Mouse (Mus musculus) adrenal gland, adult (tissue): Measurements from ENCODE around the gene Itprip.

ENCODE experiments used
- DNase-seq, 2 experiments: peaks; one replicate each; pipeline ENCODE4 v3.0.0; 2022 to 2023; ENCODE audit warnings: low spot score in 1 of 2; ENCODE audit not compliant: inconsistent age in 2 of 2

Itprip gene

DNA sequence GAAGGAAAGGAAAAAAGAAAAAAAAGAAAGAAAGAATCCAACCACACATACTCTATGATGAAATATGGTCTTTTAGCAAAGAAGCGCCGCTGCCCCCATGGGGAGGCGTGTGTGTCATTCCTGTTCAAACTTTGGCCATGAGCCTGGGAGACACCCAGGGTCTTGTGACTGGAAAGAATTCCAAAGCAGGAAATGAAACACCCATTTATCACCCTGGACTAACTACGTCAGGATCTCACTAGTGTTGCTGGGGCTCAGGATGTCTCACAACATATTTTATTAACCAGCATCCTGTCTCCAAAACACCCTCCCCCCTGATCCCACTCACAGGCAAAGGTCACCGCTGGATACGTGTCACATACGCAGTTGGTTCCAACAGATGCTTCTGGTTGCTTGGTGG, 32.5 kb downstream of the Itprip start:
- DNase-seq = peak; percentile 63 to 80

DNA sequence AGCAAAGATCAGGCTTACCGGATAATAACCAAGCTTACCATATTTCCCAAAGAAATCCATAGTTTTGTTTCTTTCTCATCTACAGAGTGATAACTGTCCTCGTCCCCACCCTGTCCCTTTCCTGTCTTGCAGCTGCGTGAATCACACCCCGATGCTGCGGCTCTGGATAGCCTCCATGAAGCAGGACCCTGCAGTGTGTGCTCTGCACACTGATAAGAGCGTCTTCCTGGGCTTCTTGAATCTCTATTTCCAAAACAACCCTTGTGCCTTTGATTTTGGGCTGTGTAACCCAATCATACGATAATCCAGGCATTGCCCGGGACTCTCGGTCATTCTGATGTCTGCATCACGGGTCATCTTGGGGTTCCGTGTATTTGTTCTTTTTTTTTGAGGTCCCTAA, 33.2 kb downstream of the Itprip start:
- no peak for DNase-seq

DNA sequence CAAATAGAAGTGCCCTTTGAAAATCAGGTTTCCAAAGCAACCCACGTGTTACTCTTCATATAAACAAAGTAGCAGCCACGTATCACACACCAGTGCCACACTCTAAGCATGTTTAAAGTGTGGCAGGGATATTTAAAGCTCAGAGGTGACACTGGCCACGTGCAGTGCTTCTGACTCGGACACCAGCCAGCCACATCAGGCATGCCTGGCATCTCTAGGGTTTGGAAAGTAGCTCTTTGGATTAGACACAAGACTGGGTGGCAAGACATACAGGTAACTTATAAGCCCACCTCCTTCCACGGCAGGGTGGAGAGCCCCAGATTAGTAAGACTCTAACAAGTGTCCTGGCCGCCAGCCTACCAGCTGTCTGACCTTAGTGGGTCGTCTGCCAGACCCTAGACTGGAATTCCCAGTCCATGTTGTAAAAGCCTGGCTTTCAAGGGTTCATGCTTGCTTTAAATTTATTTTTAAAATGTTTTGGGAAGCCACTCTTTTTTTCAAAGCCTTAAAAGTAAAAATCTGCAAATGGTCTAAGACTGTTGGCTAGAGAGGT, 33.8 kb downstream of the Itprip start:
- DNase-seq = no peak

DNA sequence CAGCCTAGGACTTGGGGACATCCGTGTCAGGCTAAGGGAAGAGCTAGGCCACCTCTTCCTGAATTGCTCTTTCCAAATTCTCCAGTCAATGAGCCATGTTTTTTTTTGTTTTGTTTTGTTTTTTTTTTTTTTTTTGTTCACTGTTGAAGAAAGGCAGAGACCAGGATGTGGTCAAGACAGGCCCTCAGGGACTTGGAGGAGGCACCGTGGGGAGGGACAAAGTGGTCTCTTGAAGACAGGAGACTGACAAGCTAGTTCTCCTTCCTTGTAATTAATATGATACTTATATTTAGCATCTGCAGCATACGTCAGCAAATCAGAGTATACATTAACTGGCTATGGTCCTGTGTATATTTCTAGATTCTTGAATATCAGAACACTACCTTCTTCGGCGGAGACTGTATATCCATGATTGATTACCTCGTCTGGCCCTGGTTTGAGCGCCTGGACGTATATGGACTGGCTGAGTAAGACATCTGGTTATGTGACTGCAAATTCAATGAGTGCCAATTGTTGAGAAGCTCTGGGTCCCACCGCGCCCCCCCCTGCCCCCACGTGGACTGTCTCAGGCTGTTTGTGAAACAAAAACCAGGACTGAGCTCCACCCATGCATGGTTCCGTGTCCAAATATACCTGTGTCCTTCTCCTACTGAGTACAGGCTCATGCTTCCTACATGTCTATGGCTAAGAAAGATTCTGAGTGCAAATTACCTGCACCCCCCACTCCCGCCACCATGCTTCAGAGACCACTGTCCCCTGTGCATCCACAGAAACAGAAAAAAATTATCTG, 34.6 kb downstream of the Itprip start:
- DNase-seq = no peak

DNA sequence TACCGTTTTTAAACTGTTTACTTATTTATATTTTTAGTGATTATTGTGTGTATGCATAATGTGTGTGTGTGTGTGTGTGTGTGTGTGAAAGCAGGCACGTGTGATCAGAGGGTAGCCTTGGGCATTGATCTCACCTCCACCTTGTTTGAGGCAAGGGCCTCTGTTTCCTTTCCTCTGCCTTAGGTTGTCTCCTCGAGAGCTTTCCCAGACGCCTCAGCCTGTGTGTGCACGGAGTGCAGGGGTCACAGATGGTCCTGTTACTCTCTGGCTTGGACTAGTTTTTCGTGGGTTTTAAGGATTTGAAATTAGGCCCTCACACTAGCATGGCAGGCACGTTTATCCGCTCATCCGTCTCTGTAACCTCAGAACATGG, 36.2 kb downstream of the Itprip start:
- DNase-seq = no peak

DNA sequence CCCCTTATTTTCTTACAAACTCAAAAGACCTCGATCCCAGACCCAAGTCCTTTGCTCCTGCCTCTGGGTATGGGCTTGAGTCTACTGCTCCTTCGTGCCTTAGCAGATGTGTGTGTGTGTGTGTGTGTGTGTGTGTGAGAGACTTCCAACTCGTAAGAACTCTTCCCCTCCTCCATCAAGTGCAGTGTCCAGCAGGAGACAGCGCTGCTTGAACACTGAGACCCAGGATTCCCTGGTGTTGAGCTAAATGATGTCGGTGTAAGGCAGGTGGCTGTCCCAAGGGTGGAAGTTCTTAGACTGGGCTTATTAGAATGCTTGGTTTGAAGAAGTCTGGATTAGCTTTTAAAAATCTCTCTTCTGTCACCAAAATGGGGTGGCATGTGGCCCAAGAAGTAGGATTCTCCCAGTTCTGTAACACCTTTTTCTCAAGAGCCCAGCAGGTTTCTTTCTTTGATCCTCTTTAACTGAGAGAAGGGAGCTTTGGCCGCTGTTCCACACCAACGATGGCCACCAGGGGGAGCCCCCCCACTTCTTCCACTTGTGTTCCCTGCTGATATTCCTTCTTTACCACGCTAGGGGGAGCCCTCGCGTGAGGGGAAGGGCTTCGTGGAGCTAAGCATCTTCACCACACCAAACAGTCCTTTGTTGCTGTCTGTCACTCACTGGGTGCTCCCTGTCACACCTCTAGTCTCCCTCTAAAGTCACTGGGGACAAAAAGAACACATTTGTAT, 36.8 kb downstream of the Itprip start:
- DNase-seq = peak; percentile 77 to 91

DNA sequence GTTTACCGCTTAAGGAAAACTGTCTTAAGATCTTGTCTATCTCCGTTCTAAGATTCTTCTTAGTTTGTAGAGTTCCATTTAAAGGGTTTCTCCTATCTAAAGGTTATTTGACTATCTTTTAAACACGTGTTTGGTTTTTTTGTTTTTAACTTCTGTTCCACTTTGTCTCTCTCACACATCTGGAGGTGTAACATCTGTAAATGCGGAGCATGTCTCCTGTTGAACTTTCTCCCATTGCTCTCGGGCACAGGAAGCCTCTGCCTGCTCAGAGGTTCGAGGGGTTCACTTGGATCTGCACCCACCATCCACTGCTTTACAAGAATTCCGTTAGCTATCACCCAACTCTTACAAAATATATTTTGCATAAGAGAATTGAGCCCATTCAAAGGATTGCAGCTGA, 37.6 kb downstream of the Itprip start:
- DNase-seq = no peak

DNA sequence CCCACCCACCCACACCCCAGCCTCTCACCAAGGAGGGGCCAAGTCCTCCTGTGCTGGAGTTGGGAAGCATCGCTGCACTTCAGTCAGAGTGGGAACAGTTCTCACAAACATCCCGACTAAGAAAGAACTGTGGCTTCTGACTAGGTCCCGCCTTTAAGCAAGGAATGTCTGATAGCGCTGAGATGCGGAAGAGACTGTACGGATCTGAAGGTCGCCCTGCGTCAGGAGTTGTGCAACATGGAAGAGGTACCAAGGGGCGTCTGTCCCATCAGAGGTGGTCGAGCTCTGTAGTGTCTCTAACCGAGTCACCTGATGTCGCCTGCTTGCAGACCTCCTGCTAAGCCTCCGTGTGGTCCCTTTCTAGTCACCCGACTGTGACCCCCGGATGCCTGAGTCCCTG, 42.8 kb downstream of the Itprip start:
- no peak for DNase-seq

DNA sequence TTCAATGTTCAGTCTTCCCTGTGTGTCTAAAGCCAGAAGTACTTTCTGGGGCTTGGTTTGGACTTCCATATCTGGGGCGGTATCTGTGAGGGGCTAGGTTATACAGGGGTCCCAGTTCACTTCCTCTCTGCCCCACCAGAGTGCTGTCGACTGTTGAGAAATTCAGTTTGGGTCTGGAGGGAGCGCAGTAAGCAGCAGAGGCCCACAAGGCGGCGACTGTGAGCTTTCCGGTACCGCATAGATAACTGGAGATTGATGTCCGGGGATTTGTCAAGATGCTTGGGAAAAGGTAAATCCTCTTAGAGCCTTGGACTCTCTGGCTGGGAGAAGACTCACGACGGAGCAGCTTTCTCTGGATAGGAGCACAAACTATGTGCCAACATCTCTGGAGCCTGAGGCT, 47.6 kb downstream of the Itprip start:
- DNase-seq = no peak

DNA sequence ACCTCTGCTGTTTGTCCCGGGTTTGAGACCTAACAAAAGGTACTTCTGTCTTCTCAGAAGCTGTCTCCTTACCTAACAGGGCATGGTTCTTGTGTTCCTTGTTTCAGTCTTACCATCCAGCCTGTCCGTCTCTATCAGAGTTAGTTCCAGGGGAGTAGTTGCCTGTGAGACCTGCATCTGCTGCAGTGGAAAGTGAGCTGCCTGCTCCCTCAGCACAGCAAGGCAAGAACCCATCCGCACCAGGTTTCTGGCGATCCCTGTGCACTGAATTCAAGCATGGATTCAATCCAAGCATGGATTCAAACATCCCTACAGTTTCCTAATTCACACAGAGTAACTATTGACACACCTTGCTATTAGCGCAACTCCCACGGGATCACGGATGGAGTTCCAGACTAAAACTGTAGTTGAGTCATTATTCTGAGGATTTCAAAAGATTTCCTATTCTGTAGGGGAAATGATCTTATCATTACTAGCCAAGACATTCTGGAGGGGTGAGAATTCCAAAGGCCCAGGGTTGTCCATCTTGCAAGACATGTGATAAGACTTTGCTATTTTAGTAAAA, 48.9 kb downstream of the Itprip start:
- no peak for DNase-seq

DNA sequence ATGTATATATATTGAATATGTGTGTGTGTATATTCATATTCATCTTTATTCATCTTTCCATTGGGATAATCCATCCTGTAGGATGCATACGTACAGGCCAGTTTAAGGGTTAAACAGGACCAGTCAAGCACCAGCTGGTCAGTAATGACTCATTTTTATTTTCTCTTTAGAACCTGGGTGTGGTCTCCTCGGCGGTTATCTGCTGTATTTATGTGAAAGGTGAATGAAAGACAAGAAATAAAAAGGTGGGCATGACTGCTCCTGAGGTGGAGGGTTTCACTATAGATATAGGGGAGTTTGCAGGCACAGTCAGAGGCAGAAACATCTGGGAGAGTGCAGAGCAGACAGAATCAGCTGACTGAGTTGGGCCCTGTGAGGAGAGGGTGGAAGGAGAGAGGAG, 49.6 kb downstream of the Itprip start:
- DNase-seq = no peak

DNA sequence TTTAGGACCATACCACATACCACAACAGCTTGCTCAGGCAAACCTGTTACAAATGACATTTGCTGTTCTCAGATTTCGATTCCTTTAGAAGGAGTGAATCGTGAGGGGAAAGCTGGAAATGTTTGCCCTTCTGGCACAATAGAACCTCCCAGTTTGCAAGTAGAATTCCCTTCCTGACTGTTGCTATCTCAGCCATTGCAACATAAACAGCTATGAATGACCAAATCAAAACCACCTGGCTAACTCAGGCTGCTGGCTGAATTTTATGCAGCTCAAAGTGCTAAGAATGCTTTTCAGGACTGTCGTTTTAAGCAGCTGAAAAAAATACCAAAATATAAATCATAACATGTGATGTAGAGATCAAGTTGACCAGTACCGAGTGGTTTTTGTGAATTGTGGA, 50.1 kb downstream of the Itprip start:
- no peak for DNase-seq

DNA sequence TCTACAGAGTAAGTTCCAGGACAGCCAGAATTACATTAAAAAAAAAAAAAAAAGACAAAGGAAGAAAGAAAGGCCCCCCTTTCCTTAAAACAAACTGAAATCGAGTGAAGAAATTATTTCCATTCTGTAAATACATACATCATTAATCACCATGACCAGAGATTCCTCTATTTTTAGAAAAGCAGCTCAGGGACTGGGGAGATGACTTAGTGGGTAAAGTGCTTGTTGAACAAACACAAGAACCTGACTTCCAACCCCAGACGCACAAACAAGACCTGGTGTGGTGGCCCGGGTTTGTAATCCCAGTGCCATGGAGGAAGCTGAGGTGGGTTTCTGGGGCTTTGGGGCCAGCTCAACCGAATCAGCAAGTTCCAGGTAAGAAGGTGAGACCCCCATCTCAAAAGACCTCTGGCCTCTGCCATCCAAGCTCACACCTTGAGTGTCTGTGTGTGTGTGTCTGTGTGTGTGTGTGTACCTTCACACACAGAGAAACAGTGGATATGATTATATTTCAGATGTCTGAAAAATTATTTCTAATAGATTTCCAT, 51.4 kb downstream of the Itprip start:
- DNase-seq = no peak

DNA sequence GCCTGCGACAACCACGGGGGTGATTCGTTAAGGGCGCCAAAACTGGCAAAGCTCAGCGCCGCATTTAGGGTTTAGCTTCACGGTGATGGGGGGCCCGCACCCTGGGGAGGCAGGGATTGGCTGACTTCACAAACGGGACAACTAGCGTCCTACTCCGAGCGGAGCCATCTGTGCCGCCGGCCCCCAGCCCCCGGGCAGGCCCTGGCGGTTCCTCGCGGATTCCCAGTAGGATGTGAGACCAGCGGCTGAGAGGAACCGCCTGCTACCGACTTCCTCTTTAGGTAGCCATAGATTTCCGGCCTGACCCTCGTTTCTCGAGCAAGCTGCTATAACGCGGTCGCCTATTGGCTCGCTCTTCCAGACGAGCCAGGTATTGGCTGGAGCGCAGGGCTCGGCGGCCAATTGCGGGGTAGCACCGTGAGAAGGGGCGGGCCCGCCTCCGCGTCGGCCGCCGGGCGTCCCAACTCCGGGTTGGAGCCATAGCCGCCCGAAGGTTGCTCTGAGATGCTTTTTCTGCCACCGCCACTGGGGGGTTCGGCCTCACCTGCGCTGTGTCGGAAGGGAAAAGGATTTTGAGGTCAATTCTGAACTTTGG, 53.6 kb downstream of the Itprip start, which contains the start of gene Gsto2:
Gene Gsto2 (plus strand): TSS at position 182 of the 595 bp plus-strand sequence.
- DNase-seq = peak; percentile 96 to 97

DNA sequence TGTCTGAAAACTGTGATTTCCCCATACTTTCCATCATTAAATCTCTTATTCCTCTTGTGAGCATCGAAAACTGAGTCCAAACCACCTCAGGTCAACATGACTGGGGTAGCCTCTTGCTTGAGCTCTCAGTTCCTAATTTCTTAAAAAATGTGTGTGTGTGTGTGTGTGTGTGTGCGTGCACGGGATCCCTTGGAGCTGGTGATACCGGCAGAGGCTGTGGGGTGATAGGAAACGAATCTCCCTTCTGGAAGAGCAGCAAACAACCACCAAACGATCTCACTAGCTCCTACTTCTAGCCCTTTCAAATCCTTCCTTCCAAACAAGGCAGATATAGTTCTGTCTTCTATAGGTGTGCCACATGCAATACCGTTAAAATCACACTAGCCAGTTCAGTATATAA, 54.4 kb downstream of the Itprip start:
- DNase-seq = no peak

DNA sequence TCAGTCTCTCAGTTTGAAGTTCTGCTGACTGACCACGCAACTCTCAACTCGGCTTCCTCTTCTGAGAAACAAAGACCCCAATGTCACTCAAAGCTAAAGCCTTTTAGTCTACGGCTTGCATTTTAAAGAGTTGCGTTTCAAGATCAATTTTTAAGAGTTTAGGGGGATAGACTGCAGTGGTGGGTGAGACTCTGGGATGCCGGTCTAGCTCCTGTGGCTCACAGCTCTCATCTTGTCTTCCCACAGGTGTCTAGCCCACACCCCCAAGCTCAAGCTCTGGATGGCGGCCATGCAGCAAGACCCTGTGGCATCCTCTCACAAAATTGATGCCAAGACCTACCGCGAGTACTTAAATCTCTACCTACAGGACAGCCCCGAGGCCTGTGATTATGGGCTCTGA, 55.0 kb downstream of the Itprip start:
- no peak for DNase-seq

DNA sequence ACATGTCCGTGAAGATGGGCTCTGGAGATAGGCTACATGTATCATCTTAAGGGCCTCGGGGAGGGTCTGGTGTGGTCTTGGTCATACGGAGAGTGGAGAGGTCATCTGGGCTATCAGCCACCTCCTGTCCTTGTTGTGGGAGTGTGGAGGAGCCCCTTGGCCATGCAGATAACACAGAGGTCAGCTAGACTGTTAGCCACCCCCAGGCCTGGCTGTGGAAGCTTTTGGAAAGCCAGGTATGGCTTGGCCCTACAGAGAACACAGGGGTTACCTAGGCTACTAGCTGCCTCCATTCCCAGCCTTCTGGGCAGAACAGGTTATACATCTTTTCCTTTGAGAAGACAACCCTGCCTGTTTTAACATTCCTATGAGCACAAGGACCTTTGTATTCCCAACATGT, 56.5 kb downstream of the Itprip start:
- DNase-seq = no peak

DNA sequence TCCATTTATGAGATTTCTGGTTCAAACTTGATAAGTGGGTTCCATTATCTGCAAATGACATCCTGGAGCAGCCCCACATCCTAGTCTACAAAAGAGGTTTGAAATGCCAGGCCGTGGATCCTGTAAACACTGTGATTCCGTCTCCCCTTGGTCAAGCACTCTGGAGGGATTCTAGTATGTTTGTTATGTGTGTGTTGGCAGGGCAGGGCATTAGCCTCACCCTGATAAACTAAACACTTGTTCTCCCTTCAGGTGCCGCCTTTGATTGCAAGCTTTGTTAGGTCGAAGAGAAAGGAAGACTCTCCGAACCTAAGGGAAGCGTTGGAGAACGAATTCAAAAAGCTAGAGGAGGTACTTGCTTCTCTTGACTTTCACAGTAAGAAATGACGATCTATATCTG, 59.9 kb downstream of the Itprip start:
- DNase-seq = no peak

DNA sequence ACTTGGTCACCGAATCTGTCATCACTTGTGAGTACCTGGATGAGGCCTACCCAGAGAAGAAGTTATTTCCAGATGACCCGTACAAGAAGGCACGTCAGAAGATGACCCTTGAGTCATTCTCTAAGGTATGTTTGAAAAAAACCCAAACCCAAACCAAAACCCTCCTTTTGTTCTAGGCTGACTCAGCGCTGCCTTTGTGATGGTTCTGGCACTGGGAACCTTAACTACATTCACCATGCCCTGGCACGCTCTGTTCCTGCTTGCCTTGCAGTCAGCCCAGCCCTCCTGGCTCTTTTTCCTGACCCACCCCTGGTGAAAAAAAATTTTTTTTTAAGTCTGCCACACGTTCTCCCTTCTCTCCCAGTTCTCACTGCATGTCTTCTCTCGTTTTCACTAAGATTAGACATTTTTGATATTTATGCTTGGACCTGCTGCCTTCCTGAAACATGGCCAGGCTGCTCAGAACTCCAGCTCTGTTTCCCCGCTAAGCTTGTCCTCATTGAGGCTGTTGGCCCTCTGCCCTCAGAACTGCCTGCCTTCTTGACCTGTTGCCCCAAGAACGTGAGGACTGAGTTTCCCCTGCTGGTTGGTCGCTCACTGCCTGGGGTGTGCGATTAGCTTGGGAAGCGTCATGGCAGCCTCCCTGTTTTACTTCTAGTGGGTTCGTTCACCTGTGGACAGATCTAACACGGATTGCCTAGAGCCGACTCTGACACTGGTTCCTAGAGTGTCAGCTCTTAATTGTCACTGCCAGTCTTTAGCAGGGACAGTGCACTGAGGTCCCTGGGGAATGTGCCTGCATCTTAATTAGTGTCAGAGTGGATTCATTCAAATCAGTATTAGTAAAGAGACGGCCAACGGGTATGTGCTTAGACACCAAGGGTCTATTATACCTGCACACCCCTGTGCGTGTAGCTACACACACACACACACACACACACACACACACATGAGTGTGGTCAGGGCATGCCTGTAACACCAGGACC, 60.8 kb downstream of the Itprip start:
- no peak for DNase-seq
